Mouse (Mus musculus) left cerebral cortex, postnatal 10 days (tissue): ENCODE data around the gene Shisa9. TPM values are rescaled to one million over a fixed set of nuclear protein-coding genes. Genes with fewer than 3 reads are reported as not detected.

Experiments used
- DNase-seq, 2 experiments: peaks; one replicate each; pipeline ENCODE4 v3.0.0; 2021 to 2022; ENCODE audit warnings: low spot score in 2 of 2, mixed read lengths in 1 of 2; ENCODE audit errors: extremely low spot score in 1 of 2
- intact Hi-C: fragments of 180-260 bp; cut with DNase I; formaldehyde crosslinking; loops from one replicate; pipeline ENCODE4 v1.15.1; 2025
- total RNA-seq, 2 experiments: library from RNA; stranded (reverse); gene quantifications; 2 replicates each; pipeline ENCODE4 v1.2.3; 2021

Gene Shisa9
- total RNA-seq, 2 experiments from 2014 or later = 66.1 to 69.1 TPM

- DNase-seq = peak; percentile 25 to 61
- intact Hi-C loops = no loop called here
These were observed 162.8 kb downstream of the Shisa9 start for GRCm38 (mm10) chr16:12146666-12147065.

- DNase-seq = no peak
- intact Hi-C loops = no loop called here
These were observed 168.1 kb downstream of the Shisa9 start for GRCm38 (mm10) chr16:12151986-12152385.

GRCm38 (mm10) chr16:12154476-12154875, 170.6 kb downstream of the Shisa9 start:
- intact Hi-C loops = no loop called here
- peak; percentile 40 to 60 for DNase-seq

- no peak for DNase-seq
- intact Hi-C loops = no loop called here
These were observed 189.6 kb downstream of the Shisa9 start for GRCm38 (mm10) chr16:12173482-12174041.

- intact Hi-C loops = no loop called here
- DNase-seq = no peak
These were observed 194.1 kb downstream of the Shisa9 start for GRCm38 (mm10) chr16:12178031-12178430.

- DNase-seq = no peak
- intact Hi-C loops = no loop called here
These were observed 205.8 kb downstream of the Shisa9 start for GRCm38 (mm10) chr16:12189739-12190138.

- no peak for DNase-seq
- intact Hi-C loops = no loop called here
These were observed 212.9 kb downstream of the Shisa9 start for GRCm38 (mm10) chr16:12196841-12197240.

- peak in 1 of 2 experiments; percentile 32 for DNase-seq
- intact Hi-C loops = no loop called here
These were observed 213.7 kb downstream of the Shisa9 start for GRCm38 (mm10) chr16:12197611-12198010.

- no peak for DNase-seq
- intact Hi-C loops = loop anchor here (5.0 kb wide), 2 partner anchors 84 to 219 kb away; partner anchors contain the start of gene Shisa9
These were observed 217.3 kb downstream of the Shisa9 start for GRCm38 (mm10) chr16:12201216-12201615.

GRCm38 (mm10) chr16:12202151-12202550, 218.2 kb downstream of the Shisa9 start:
- intact Hi-C loops = loop anchor here (5.0 kb wide), 2 partner anchors 85 to 220 kb away; partner anchors contain the start of gene Shisa9
- DNase-seq = no peak

- intact Hi-C loops = loop anchor here (5.0 kb wide), 2 partner anchors 86 to 221 kb away; partner anchors contain the start of gene Shisa9
- no peak for DNase-seq
These were observed 219.1 kb downstream of the Shisa9 start for GRCm38 (mm10) chr16:12203055-12203454.

- intact Hi-C loops = loop anchor here (5.0 kb wide), 2 partner anchors 87 to 222 kb away; partner anchors contain the start of gene Shisa9
- no peak for DNase-seq
These were observed 220.5 kb downstream of the Shisa9 start for GRCm38 (mm10) chr16:12204423-12204822.

- intact Hi-C loops = no loop called here
- no peak for DNase-seq
These were observed 222.6 kb downstream of the Shisa9 start for GRCm38 (mm10) chr16:12206421-12206950.

GRCm38 (mm10) chr16:12206951-12207350, 223.0 kb downstream of the Shisa9 start:
- intact Hi-C loops = no loop called here
- no peak for DNase-seq

GRCm38 (mm10) chr16:12209355-12209754, 225.4 kb downstream of the Shisa9 start:
- intact Hi-C loops = no loop called here
- DNase-seq = no peak

GRCm38 (mm10) chr16:12209819-12210218, 225.9 kb downstream of the Shisa9 start:
- no peak for DNase-seq
- intact Hi-C loops = no loop called here

GRCm38 (mm10) chr16:12214018-12214417, 230.1 kb downstream of the Shisa9 start:
- DNase-seq = no peak

GRCm38 (mm10) chr16:12217289-12218150, 233.6 kb downstream of the Shisa9 start:
- DNase-seq = no peak
- intact Hi-C loops = no loop called here

More at GRCm38 (mm10) chr16:12214018-12214417, 230.1 kb downstream of the Shisa9 start:
- intact Hi-C loops = no loop called here

- no peak for DNase-seq
- intact Hi-C loops = no loop called here
These were observed 234.2 kb downstream of the Shisa9 start for GRCm38 (mm10) chr16:12218151-12218532.

- DNase-seq = no peak
- intact Hi-C loops = no loop called here
These were observed 235.9 kb downstream of the Shisa9 start for GRCm38 (mm10) chr16:12219821-12220220.
